Comparison of ENCODE assay signal across 9 mouse cellular contexts in the genomic region with DNA sequence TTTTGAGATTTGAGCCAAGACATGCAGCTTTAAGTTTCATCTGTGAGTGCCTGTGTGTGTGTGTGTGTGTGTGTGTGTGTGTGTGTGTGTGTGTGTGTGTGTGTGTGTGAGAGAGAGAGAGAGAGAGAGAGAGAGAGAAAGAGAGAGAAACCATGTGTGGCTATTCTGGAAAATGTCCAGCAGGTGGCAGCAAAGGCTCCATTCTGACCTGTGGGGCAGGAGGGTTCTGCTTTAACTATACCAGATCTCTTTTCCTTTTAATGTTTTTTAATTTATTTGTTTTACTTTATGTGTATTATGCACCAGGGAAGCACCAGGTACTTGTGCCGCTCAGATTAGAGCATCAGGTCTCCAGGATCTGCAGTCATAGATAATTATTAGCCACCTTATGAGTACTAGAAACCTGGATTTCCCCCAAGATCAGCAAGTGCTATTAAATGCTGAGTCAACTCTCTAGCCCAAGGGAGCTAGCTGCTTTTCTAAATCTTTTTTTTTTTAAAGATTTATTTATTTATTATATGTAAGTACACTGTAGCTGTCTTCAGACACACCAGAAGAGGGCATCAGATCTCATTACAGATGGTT. TPM values are rescaled to one million over a fixed set of nuclear protein-coding genes. Genes with fewer than 3 reads are reported as not detected.
DNase-seq lines count a peak whose midpoint lies in the region; ATAC-seq and TF ChIP-seq lines count a peak whose summit lies in the region.
"Not testable (repeated sequence)": the region's sequence is repeated elsewhere in the genome, so short reads cannot be mapped to it uniquely, and the experiment has no call there.
"Had no signal": no experiment of that assay in that cellular context is flagged by ENCODE, and none has a peak within 500 bp of the region (broad histone marks: within the 10 kb centered on the region; RNA-seq: fewer than 3 reads in every experiment).

No protein-coding gene starts in this region.

- not testable (repeated sequence) for H3K9me3 ChIP-seq in intestine, embryonic 14.5 days (ENCODE audit: control insufficient read depth, low read length)

- ATAC-seq in intestine, embryonic 14.5 days (replicated peaks; ENCODE audit: low FRiP score, low TSS enrichment, low read depth), result not testable (repeated sequence)
- peak; percentile 60; the same call in 1 of the 2 replicates for ATAC-seq in megakaryocyte, adult 5-6 weeks (ENCODE audit: poor library complexity, severe bottlenecking)

- DNase-seq in R1 (ENCODE audit: low read depth, low spot score), result peak; percentile 74
- DNase-seq in cerebellum, adult 2 months, result peak; percentile 31 to 37
- DNase-seq in forelimb bud, embryonic 11.5 days (ENCODE audit: low read depth, low spot score), result peak; percentile 50
- peak; percentile 58 for DNase-seq in intestine, embryonic 14.5 days (ENCODE audit: low spot score)
- DNase-seq in left cerebral cortex, adult 11 months (ENCODE audit: low spot score), result peak; percentile 7
- DNase-seq in right cerebral cortex, postnatal 4 days, result peak; percentile 27

- peak; percentile 56 for TF ChIP-seq CTCF in cerebellum, adult 2 months (IDR thresholded peaks at IDR 0.05; ENCODE audit: borderline replicate concordance, insufficient read depth, low read depth, low read length)

- not testable (repeated sequence) for H3K4me3 ChIP-seq in cerebellum, adult 2 months (replicated peaks; ENCODE audit: insufficient read depth, low read depth, low read length); intestine, embryonic 14.5 days (ENCODE audit: low read depth, low read length)

- 27% methylated on average over 1 of the region's 1 CpGs for WGBS in cerebellum, adult 2 months
- 19% methylated on average over 1 of the region's 1 CpGs for WGBS in intestine, embryonic 14.5 days

- H3K27ac ChIP-seq in cerebellum, adult 2 months (ENCODE audit: insufficient read depth, low read length); intestine, embryonic 14.5 days (ENCODE audit: low read depth): not testable (repeated sequence)

- not testable (repeated sequence) for H3K36me3 ChIP-seq in intestine, embryonic 14.5 days (ENCODE audit: control insufficient read depth, insufficient read depth, low read length)

- not testable (repeated sequence) for TF ChIP-seq POLR2A in cerebellum, adult 2 months (IDR thresholded peaks at IDR 0.05; ENCODE audit: borderline replicate concordance, insufficient read depth, low read length)

- H3K4me1 ChIP-seq in cerebellum, adult 2 months (ENCODE audit: control insufficient read depth, insufficient read depth, low read length); intestine, embryonic 14.5 days (replicated peaks; ENCODE audit: control insufficient read depth, insufficient read depth, low read length): not testable (repeated sequence)

- not testable (repeated sequence) for H3K27me3 ChIP-seq in cerebellum, adult 2 months (ENCODE audit: control insufficient read depth, insufficient read depth, low read length); intestine, embryonic 14.5 days (replicated peaks; ENCODE audit: control insufficient read depth, insufficient read depth, low read length)

- not testable (repeated sequence) for H3K4me2 ChIP-seq in intestine, embryonic 14.5 days (ENCODE audit: low read length)

- H3K9ac ChIP-seq in intestine, embryonic 14.5 days (ENCODE audit: low read length), result not testable (repeated sequence)

RNA-seq across cellular contexts. Expression of a gene that starts 11.6 kb away (rescaled TPM):
- polyA plus RNA-seq in cerebellum, adult 2 months (2012; rRNA removed), result not detected in 2 replicates
- not detected in 2 replicates for polyA plus RNA-seq in intestine, embryonic 14.5 days (2014; fragmentation: Nextera tagmentation; extraction: Ambion mirVana)
- total RNA-seq in megakaryocyte, adult 5-6 weeks (2015), result not detected in 2 replicates
- not detected in 2 replicates for total RNA-seq in megakaryocyte, adult 5-6 weeks (2017)
- polyA plus RNA-seq: heart, embryonic 15.5 days; liver, embryonic 16.5 days had no signal

RNA-seq across cellular contexts. Expression of a gene that starts 18.9 kb away (rescaled TPM):
- polyA plus RNA-seq in cerebellum, adult 2 months (2012; rRNA removed), result not detected in 2 replicates
- polyA plus RNA-seq in intestine, embryonic 14.5 days (2014; fragmentation: Nextera tagmentation; extraction: Ambion mirVana), result not detected in 2 replicates
- not detected in 2 replicates for total RNA-seq in megakaryocyte, adult 5-6 weeks (2015)
- total RNA-seq in megakaryocyte, adult 5-6 weeks (2017), result not detected in 2 replicates
- polyA plus RNA-seq: heart, embryonic 15.5 days; liver, embryonic 16.5 days had no signal

RNA-seq across cellular contexts. Expression of a gene that starts 44.0 kb away (rescaled TPM):
- polyA plus RNA-seq in cerebellum, adult 2 months (2012; rRNA removed), result not detected in 2 replicates
- polyA plus RNA-seq in intestine, embryonic 14.5 days (2014; fragmentation: Nextera tagmentation; extraction: Ambion mirVana), result not detected in 2 replicates
- not detected in 2 replicates for total RNA-seq in megakaryocyte, adult 5-6 weeks (2015)
- total RNA-seq in megakaryocyte, adult 5-6 weeks (2017), result not detected in 2 replicates
- polyA plus RNA-seq: heart, embryonic 15.5 days; liver, embryonic 16.5 days had no signal

RNA-seq across cellular contexts. Expression of a gene that starts 45.4 kb away (rescaled TPM):
- polyA plus RNA-seq in cerebellum, adult 2 months (2012; rRNA removed), result 7.9 and 8.8 TPM in 2 replicates
- polyA plus RNA-seq in intestine, embryonic 14.5 days (2014; fragmentation: Nextera tagmentation; extraction: Ambion mirVana), result 5.7 and 7.9 TPM in 2 replicates
- total RNA-seq in megakaryocyte, adult 5-6 weeks (2015), result 0.69 and 1.3 TPM in 2 replicates
- total RNA-seq in megakaryocyte, adult 5-6 weeks (2017), result 0.99 and 3.0 TPM in 2 replicates

Comparison
In these comparisons a context has a peak if more than half of its experiments do, and no peak if none do; other contexts are left out.
1. DNase-seq: peak in every context shown above with its lines; median percentile 74 in R1; 58 in intestine, embryonic 14.5 days; 50 in forelimb bud, embryonic 11.5 days; 34 in cerebellum, adult 2 months; 27 in right cerebral cortex, postnatal 4 days; 7 in left cerebral cortex, adult 11 months.